Mouse (Mus musculus) olfactory bulb, adult 2 months (tissue): Measurements from ENCODE around the gene Mlxipl. TPM values are rescaled to one million over a fixed set of nuclear protein-coding genes. Genes with fewer than 3 reads are reported as not detected.

Experiments used
- H3K27ac ChIP-seq: fragments of 200-500 bp; 2 replicates; pipeline ENCODE4 v1.5.1; 2012; ENCODE audit warnings: low read depth, low read length; ENCODE audit not compliant: insufficient read depth
- H3K4me1 ChIP-seq: fragments of 200-500 bp; 2 replicates; pipeline ENCODE4 v1.6.1; 2012; ENCODE audit warnings: low read length; ENCODE audit not compliant: control insufficient read depth, insufficient read depth
- H3K4me3 ChIP-seq: fragments of 200-500 bp; 2 replicates; pipeline ENCODE4 v1.5.1; 2012; ENCODE audit warnings: mild to moderate bottlenecking, low read depth, low read length, moderate library complexity; ENCODE audit not compliant: insufficient read depth
- CTCF ChIP-seq: fragments of 200-500 bp; IDR thresholded peaks from 2 replicates; pipeline ENCODE4 v1.5.1; 2012; ENCODE audit warnings: low read depth, mild to moderate bottlenecking, low read length, moderate library complexity; ENCODE audit not compliant: insufficient read depth
- POLR2A ChIP-seq: fragments of 200-500 bp; IDR thresholded peaks from 2 replicates; pipeline ENCODE4 v1.6.1; 2012; ENCODE audit warnings: mild to moderate bottlenecking, low read depth, low read length, moderate library complexity; ENCODE audit not compliant: insufficient read depth
- WGBS: fragments of 180-500 bp; shearing (Covaris S2); methylation state at CpG from one replicate; pipeline ENCODE4 v1.1.7; 2018; 5-methylcytosine and 5-hydroxymethylcytosine counted together
- polyA plus RNA-seq: library from polyadenylated mRNA; stranded (reverse); fragments of >200 nt; gene quantifications from 2 replicates; pipeline ENCODE4 v1.2.4, GENCODE M21; 2012; ENCODE audit warnings: low replicate concordance; ENCODE audit not compliant: missing spikeins, insufficient read depth, insufficient read length

Gene Mlxipl
- polyA plus RNA-seq, 1 experiment: not detected

DNA sequence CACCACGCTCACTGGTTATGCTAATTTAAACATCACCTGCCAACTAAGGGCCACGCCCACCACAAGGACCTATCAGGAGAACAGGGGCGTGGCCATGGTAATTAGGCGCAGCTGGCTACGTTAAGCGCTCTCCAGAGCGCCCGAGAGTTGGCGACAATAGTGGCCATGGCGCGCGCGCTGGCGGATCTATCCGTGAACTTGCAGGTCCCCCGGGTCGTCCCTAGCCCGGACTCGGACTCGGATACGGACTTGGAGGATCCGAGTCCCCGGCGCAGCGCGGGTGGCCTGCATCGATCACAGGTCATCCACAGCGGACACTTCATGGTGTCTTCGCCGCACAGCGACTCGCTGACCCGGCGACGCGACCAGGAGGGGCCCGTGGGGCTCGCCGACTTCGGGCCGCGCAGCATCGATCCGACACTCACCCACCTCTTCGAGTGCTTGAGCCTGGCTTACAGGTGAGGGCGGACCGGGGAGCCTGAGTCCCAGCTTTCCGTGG is 17.1 kb downstream of the Mlxipl start:
- Histone ChIP-seq H3K4me3 (peak overlapping the region; percentile 35), H3K4me1 (peaks cover 8% of the 10 kb centered on the region; the same call in 1 of the 2 replicates), H3K27ac (no peak overlapping the region)
- WGBS: under 1% methylated on average over 48 of the region's 48 CpGs
- TF ChIP-seq POLR2A (no peak), CTCF (no peak)

DNA sequence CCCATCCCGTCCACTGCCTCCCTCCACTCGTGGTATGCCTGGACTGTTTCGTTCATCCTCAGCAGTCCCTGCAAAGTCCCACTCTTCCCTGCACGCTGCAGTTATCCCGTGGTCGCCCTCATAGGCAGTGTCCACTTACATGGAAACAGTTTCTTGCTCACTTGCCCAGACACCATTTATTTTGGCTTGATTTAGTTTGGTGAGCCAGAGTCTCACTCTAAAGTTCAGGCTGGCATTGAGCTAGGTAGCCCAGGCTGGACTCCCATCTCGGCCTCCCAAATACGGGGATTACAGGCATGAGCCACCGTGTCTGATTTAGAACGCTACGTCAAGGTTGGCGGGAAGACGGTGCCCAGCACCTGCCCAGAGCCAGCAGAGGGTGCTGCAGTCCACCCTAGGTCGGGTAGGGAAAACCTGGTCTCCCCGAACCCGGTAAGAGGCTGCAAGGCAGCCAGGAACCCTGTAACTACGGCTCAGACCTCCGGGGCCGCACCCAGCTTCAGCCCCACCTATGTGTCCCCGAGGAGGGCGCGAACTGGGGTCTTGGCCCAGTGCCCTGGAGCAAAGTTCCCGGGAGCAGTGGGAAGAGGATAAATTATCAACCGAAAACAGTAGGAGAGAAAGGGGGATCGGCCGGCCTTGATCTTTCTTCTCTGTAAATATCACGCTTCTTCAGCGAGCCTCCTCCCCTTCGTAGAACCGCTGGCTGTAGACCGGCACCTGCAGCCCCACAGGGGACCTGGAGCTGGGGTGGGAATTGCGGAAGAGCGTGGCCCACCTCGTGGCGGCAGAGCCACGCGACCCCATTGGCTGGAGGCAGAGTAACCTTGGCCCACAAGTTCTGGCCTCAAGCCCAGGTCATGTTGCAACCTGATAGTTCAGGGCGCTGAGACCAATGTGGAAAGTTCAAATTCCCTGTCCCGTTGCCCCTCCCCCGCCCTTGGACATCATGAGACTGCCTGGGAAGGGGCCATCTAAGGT is 18.1 kb downstream of the Mlxipl start:
- no peak overlapping the region for H3K27ac ChIP-seq
- H3K4me1 ChIP-seq: peaks cover 8% of the 10 kb centered on the region; the same call in 1 of the 2 replicates
- TF ChIP-seq CTCF (peak; percentile 42; the same call in 1 of the 2 replicates), POLR2A (no peak)
- no peak overlapping the region for H3K4me3 ChIP-seq
- 12% methylated on average over 40 of the region's 40 CpGs for WGBS

GRCm38 (mm10) chr5:135109017-135109416 is 19.3 kb downstream of the Mlxipl start:
- WGBS: 73% methylated on average over 6 of the region's 6 CpGs
- Histone ChIP-seq H3K4me1 (peaks cover 8% of the 10 kb centered on the region; the same call in 1 of the 2 replicates), H3K27ac (no peak overlapping the region), H3K4me3 (no peak overlapping the region)
- TF ChIP-seq CTCF (no peak), POLR2A (no peak)

GRCm38 (mm10) chr5:135109426-135109825 is 19.7 kb downstream of the Mlxipl start:
- no peak for TF ChIP-seq POLR2A
- H3K27ac ChIP-seq: no peak overlapping the region
- H3K4me3 ChIP-seq: no peak overlapping the region
- WGBS: 99% methylated on average over 3 of the region's 3 CpGs
- H3K4me1 ChIP-seq: peaks cover 8% of the 10 kb centered on the region; the same call in 1 of the 2 replicates

DNA sequence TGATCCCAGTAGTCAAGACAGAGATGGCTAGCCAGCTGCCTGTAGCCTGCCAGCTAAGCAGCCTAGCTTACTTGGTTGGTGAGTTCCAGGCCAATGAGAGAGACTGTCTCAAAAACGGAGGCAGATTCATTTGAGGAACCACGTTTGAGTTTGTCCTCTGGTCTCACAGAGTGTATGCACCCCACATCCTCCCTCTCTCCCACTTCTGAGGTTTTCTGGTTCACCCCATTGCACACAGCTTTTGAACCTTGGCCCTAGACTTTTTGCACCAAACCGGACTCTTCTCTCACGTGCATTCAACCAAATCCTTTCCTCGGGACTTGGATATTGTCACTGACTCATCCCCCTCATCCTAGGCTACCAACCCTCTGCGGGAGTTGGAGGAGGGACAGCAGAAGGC is 20.3 kb downstream of the Mlxipl start:
- TF ChIP-seq POLR2A: no peak
- WGBS: 80% methylated on average over 6 of the region's 6 CpGs
- Histone ChIP-seq H3K4me3 (no peak overlapping the region), H3K27ac (no peak overlapping the region), H3K4me1 (peaks cover 8% of the 10 kb centered on the region; the same call in 1 of the 2 replicates)

DNA sequence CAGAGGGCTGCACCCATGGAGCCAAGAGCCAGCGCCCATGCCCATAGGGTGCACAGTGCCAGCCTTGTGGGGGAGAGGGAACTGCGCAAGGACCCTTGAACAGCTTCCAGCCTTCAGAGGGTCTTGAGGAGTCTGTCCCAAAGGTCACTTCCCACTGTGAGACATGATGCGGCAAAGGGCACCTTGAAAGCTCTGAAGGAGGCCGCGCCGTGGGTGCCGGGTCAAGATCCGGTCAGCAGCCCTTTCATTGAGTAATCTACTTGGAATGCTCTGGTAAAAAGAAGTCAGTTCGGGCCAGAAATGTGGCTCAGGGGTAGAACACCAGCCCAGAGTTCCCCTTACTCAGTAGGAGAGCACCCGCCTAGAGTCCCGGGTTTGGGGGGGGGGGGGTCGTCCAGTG is 24.1 kb downstream of the Mlxipl start:
- H3K4me1 ChIP-seq: peaks cover 3% of the 10 kb centered on the region
- H3K27ac ChIP-seq: no peak overlapping the region
- no peak overlapping the region for H3K4me3 ChIP-seq
- WGBS: 85% methylated on average over 12 of the region's 12 CpGs
- no peak for TF ChIP-seq CTCF
- no peak for TF ChIP-seq POLR2A

DNA sequence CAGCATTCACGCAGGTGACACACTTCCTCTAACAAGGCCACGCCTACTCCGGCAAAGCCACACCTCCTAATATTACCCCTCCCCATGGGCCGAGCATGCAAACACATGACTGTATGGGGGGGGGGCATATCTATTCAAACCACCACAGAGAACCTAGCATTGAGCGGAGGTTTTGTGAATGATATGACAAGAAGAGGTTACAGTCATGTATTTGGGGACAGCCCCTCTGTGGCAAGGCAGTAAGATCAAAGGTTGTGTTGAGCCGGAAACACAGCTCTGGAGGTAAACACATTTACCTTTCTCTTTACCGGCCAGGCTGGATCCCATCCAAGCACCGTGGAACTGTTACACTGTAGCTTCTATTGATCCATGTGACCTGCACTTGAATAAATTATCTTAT is 25.6 kb downstream of the Mlxipl start:
- no peak overlapping the region for H3K27ac ChIP-seq
- no peak overlapping the region for H3K4me3 ChIP-seq
- WGBS: 83% methylated on average over 8 of the region's 8 CpGs
- peaks cover 4% of the 10 kb centered on the region for H3K4me1 ChIP-seq
- no peak for TF ChIP-seq CTCF
- TF ChIP-seq POLR2A: no peak

- WGBS: 25% methylated on average over 6 of the region's 6 CpGs
Measured at GRCm38 (mm10) chr5:135118589-135119081, 28.9 kb downstream of the Mlxipl start.

GRCm38 (mm10) chr5:135120753-135121152 is 31.1 kb downstream of the Mlxipl start:
- Histone ChIP-seq H3K4me3 (no peak overlapping the region), H3K27ac (no peak overlapping the region), H3K4me1 (peaks cover 4% of the 10 kb centered on the region)
- 59% methylated on average over 4 of the region's 4 CpGs for WGBS
- no peak for TF ChIP-seq CTCF
- TF ChIP-seq POLR2A: no peak

More at GRCm38 (mm10) chr5:135118589-135119081, 28.9 kb downstream of the Mlxipl start:
- Histone ChIP-seq H3K4me3 (no peak overlapping the region), H3K27ac (no peak overlapping the region), H3K4me1 (peaks cover 4% of the 10 kb centered on the region)
- TF ChIP-seq CTCF: peak; percentile 57
- TF ChIP-seq POLR2A: no peak
